Mouse (Mus musculus) spleen, adult 2 months (tissue): Measurements from ENCODE around the gene Pip5k1a.

Experiments used
- CTCF ChIP-seq: fragments of 200-500 bp; IDR thresholded peaks from 2 replicates; pipeline ENCODE4 v1.5.1; 2011; ENCODE audit warnings: mild to moderate bottlenecking, inconsistent platforms; ENCODE audit not compliant: insufficient read depth, insufficient read length, insufficient replicate concordance; ENCODE audit errors: extremely low read depth
- POLR2A ChIP-seq: fragments of 200-500 bp; IDR thresholded peaks from 2 replicates; pipeline ENCODE4 v1.6.1; 2011; ENCODE audit warnings: low read depth, low read length, inconsistent platforms

DNA sequence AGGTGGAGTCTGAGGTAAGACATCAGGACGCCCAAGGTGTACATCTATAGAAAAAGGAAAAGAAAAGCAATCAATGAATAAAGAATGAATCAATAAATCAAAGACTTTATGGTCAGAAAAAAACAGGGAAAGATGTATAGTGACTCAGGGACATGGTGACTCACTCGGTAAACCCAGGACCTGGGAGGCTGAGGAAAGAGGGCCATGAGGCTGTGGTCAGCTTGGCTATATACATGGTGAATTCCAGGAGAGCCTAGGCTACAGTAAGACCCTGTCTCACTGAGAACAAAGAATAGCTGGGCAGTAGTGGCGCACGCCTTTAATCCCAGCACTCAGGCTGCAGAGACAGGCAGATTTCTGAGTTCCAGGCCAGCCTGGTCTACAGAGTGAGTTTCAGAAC, 43.0 kb downstream of the Pip5k1a start:
- TF ChIP-seq CTCF (no peak), POLR2A (no peak)
